Mouse (Mus musculus): ENCODE measurements around the gene Dnaic2.

DNA sequence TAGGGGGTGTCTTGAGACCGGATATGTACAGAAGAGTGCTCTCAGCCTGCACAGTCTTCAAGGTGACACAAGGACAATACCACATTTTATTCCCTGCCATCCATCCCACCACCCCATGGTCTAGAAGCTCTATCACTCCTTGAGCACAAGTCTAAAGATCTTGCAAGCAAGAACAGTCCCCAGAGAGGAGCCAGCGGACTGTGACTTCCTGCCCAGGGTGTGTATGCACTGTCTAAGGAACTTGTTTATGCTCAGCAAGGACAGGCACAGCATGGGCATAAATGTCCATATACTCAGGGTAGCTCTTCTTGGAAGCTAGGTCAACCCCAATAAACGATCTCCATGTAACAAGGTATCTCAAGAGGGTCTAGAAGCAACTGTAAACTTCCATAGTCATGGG, 70.8 kb downstream of the Dnaic2 start:
- TF ChIP-seq CTCF (IDR thresholded peaks at IDR 0.05; ENCODE audit: extremely low read depth, insufficient read length, insufficient replicate concordance, low read depth, low read length): no peak
- no peak for TF ChIP-seq POLR2A (IDR thresholded peaks at IDR 0.05; ENCODE audit: low read depth, low read length)

All from small intestine, adult 2 months (tissue).